Mouse (Mus musculus): ENCODE data around the gene Med29. TPM values are rescaled to one million over a fixed set of nuclear protein-coding genes. Genes with fewer than 3 reads are reported as not detected.

Med29 gene
- polyA plus RNA-seq, 1 experiment from 2014 or later: 50.0 TPM

- peak; percentile 4 for ATAC-seq (ENCODE audit: low FRiP score)
- H3K36me3 ChIP-seq: no peaks in the 10 kb centered on the region
- under 1% methylated on average over 9 of the region's 9 CpGs for WGBS
- H3K9ac ChIP-seq (replicated peaks): 0 out of 2 replicates have a peak overlapping the region, but pooled peaks have one; percentile 29
- no peaks in the 10 kb centered on the region for H3K27me3 ChIP-seq (replicated peaks)
- peaks cover 63% of the 10 kb centered on the region for H3K4me1 ChIP-seq
- H3K27ac ChIP-seq (replicated peaks): peak overlapping the region; percentile 93
- peak overlapping the region; percentile 87 for H3K4me3 ChIP-seq (replicated peaks)
- no peaks in the 10 kb centered on the region for H3K9me3 ChIP-seq (replicated peaks)
- H3K4me2 ChIP-seq: peak overlapping the region; percentile 95
Observed at GRCm38 (mm10) chr7:28373131-28373581, 19.4 kb downstream of the Med29 start.

- 0 out of 2 replicates have a peak, but pooled peaks cover 5% of the 10 kb centered on the region for H3K36me3 ChIP-seq
- H3K9me3 ChIP-seq (replicated peaks): no peaks in the 10 kb centered on the region
- H3K27me3 ChIP-seq (replicated peaks): no peaks in the 10 kb centered on the region
- H3K4me2 ChIP-seq: peak within 1 kb of the TSS; percentile 95
- H3K4me1 ChIP-seq: peaks cover 56% of the 10 kb centered on the region
- H3K27ac ChIP-seq (replicated peaks): peak within 1 kb of the TSS; percentile 93
- H3K9ac ChIP-seq (replicated peaks): peak within 1 kb of the TSS; percentile 73
- H3K4me3 ChIP-seq (replicated peaks): peak within 1 kb of the TSS; percentile 87
- WGBS: under 1% methylated on average over 64 of the region's 66 CpGs
- ATAC-seq (ENCODE audit: low FRiP score): peak; percentile 88
Observed at GRCm38 (mm10) chr7:28372251-28373108, 20.0 kb downstream of the Med29 start, which contains the start of gene Plekhg2. Gene Plekhg2 (minus strand): TSS chr7:28372599.

- WGBS: 2% methylated on average over 39 of the region's 43 CpGs
- peak; percentile 3; the same call in 1 of the 2 replicates for ATAC-seq (ENCODE audit: low FRiP score)
- peak overlapping the region; percentile 73 for H3K9ac ChIP-seq (replicated peaks)
- H3K36me3 ChIP-seq: 0 out of 2 replicates have a peak, but pooled peaks cover 10% of the 10 kb centered on the region
- peaks cover 50% of the 10 kb centered on the region for H3K4me1 ChIP-seq
- H3K27ac ChIP-seq (replicated peaks): peak overlapping the region; percentile 93
- peak overlapping the region; percentile 87 for H3K4me3 ChIP-seq (replicated peaks)
- no peaks in the 10 kb centered on the region for H3K9me3 ChIP-seq (replicated peaks)
- peak overlapping the region; percentile 95 for H3K4me2 ChIP-seq
- H3K27me3 ChIP-seq (replicated peaks): no peaks in the 10 kb centered on the region
Observed at GRCm38 (mm10) chr7:28371514-28371989, 21.0 kb downstream of the Med29 start.

GRCm38 (mm10) chr7:28370977-28371513 is 21.5 kb downstream of the Med29 start:
- Histone ChIP-seq H3K27me3 (replicated peaks) (no peaks in the 10 kb centered on the region), H3K4me3 (replicated peaks) (peak overlapping the region; percentile 87), H3K9ac (replicated peaks) (peak overlapping the region; percentile 73), H3K4me1 (peaks cover 45% of the 10 kb centered on the region), H3K9me3 (replicated peaks) (no peaks in the 10 kb centered on the region), H3K27ac (replicated peaks) (peak overlapping the region; percentile 93), H3K4me2 (peak overlapping the region; percentile 95), H3K36me3 (0 out of 2 replicates have a peak, but pooled peaks cover 11% of the 10 kb centered on the region)
- WGBS: 10% methylated on average over 11 of the region's 11 CpGs
- no peak for ATAC-seq (ENCODE audit: low FRiP score)

- no peak for ATAC-seq (ENCODE audit: low FRiP score)
- no peak overlapping the region for H3K9ac ChIP-seq (replicated peaks)
Observed at GRCm38 (mm10) chr7:28370051-28370450, 22.5 kb downstream of the Med29 start.

GRCm38 (mm10) chr7:28368276-28368920 is 24.1 kb downstream of the Med29 start:
- H3K9me3 ChIP-seq (replicated peaks): no peaks in the 10 kb centered on the region
- H3K27me3 ChIP-seq (replicated peaks): no peaks in the 10 kb centered on the region
- H3K4me2 ChIP-seq: no peak overlapping the region
- 95% methylated on average over 16 of the region's 16 CpGs for WGBS
- H3K27ac ChIP-seq (replicated peaks): no peak overlapping the region; the same call in 1 of the 2 replicates
- no peak overlapping the region for H3K9ac ChIP-seq (replicated peaks)
- no peak for ATAC-seq (ENCODE audit: low FRiP score)
- peaks cover 30% of the 10 kb centered on the region for H3K36me3 ChIP-seq
- no peak overlapping the region for H3K4me3 ChIP-seq (replicated peaks)
- H3K4me1 ChIP-seq: peaks cover 28% of the 10 kb centered on the region

More at GRCm38 (mm10) chr7:28370051-28370450, 22.5 kb downstream of the Med29 start:
- Histone ChIP-seq H3K27ac (replicated peaks) (no peak overlapping the region), H3K4me3 (replicated peaks) (peak overlapping the region; percentile 87), H3K27me3 (replicated peaks) (no peaks in the 10 kb centered on the region), H3K4me2 (peak overlapping the region; percentile 95), H3K4me1 (peaks cover 35% of the 10 kb centered on the region), H3K36me3 (peaks cover 14% of the 10 kb centered on the region), H3K9me3 (replicated peaks) (no peaks in the 10 kb centered on the region)
- 94% methylated on average over 14 of the region's 14 CpGs for WGBS

GRCm38 (mm10) chr7:28367663-28368275 is 24.7 kb downstream of the Med29 start:
- WGBS: 90% methylated on average over 16 of the region's 16 CpGs
- H3K9ac ChIP-seq (replicated peaks): no peak overlapping the region
- H3K4me2 ChIP-seq: no peak overlapping the region
- H3K9me3 ChIP-seq (replicated peaks): no peaks in the 10 kb centered on the region
- H3K36me3 ChIP-seq: peaks cover 32% of the 10 kb centered on the region
- H3K4me1 ChIP-seq: peaks cover 28% of the 10 kb centered on the region
- H3K27ac ChIP-seq (replicated peaks): no peak overlapping the region; the same call in 1 of the 2 replicates
- H3K27me3 ChIP-seq (replicated peaks): no peaks in the 10 kb centered on the region
- no peak for ATAC-seq (ENCODE audit: low FRiP score)
- H3K4me3 ChIP-seq (replicated peaks): no peak overlapping the region

- Histone ChIP-seq H3K27ac (replicated peaks) (no peak overlapping the region), H3K9ac (replicated peaks) (no peak overlapping the region), H3K9me3 (replicated peaks) (no peaks in the 10 kb centered on the region), H3K27me3 (replicated peaks) (no peaks in the 10 kb centered on the region), H3K4me3 (replicated peaks) (no peak overlapping the region), H3K4me2 (no peak overlapping the region), H3K36me3 (peaks cover 55% of the 10 kb centered on the region), H3K4me1 (peaks cover 9% of the 10 kb centered on the region; the same call in 1 of the 2 replicates)
- no peak for ATAC-seq (ENCODE audit: low FRiP score)
- WGBS: 91% methylated on average over 16 of the region's 16 CpGs
Observed at GRCm38 (mm10) chr7:28362441-28363060, 30.0 kb downstream of the Med29 start.

- 97% methylated on average over 20 of the region's 20 CpGs for WGBS
Observed at GRCm38 (mm10) chr7:28361647-28362341, 30.7 kb downstream of the Med29 start.

GRCm38 (mm10) chr7:28360291-28360690 is 32.2 kb downstream of the Med29 start:
- Histone ChIP-seq H3K4me2 (no peak overlapping the region), H3K9me3 (replicated peaks) (no peaks in the 10 kb centered on the region), H3K27ac (replicated peaks) (no peak overlapping the region), H3K9ac (replicated peaks) (no peak overlapping the region), H3K4me1 (peaks cover 9% of the 10 kb centered on the region; the same call in 1 of the 2 replicates), H3K36me3 (peaks cover 48% of the 10 kb centered on the region), H3K4me3 (replicated peaks) (no peak overlapping the region), H3K27me3 (replicated peaks) (no peaks in the 10 kb centered on the region)
- WGBS: 97% methylated on average over 6 of the region's 6 CpGs
- ATAC-seq (ENCODE audit: low FRiP score): no peak

More at GRCm38 (mm10) chr7:28361647-28362341, 30.7 kb downstream of the Med29 start:
- no peak overlapping the region for H3K4me2 ChIP-seq
- no peak overlapping the region for H3K9ac ChIP-seq (replicated peaks)
- no peaks in the 10 kb centered on the region for H3K27me3 ChIP-seq (replicated peaks)
- no peak overlapping the region for H3K27ac ChIP-seq (replicated peaks)
- no peak overlapping the region for H3K4me3 ChIP-seq (replicated peaks)
- no peaks in the 10 kb centered on the region for H3K9me3 ChIP-seq (replicated peaks)
- ATAC-seq (ENCODE audit: low FRiP score): no peak
- peaks cover 51% of the 10 kb centered on the region for H3K36me3 ChIP-seq
- H3K4me1 ChIP-seq: peaks cover 9% of the 10 kb centered on the region; the same call in 1 of the 2 replicates

Data from neural tube, embryonic 15.5 days (tissue).